Mouse (Mus musculus) ES-E14 (cell line): ENCODE results near the gene Sulf2. TPM values are rescaled to one million over a fixed set of nuclear protein-coding genes. Genes with fewer than 3 reads are reported as not detected.
A peak's percentile ranks its signal among the peaks of the same experiment; 100 is the strongest.

Source experiments
- DNase-seq: peaks from one replicate; pipeline ENCODE4 v3.0.0-alpha.2; 2013; ENCODE audit warnings: low read depth, low spot score
- H3K27ac ChIP-seq: 2 replicates; pipeline ENCODE4 v1.5.1; 2012; ENCODE audit warnings: low read depth, mild to moderate bottlenecking, low read length, moderate library complexity, mixed read lengths; ENCODE audit not compliant: poor library complexity, insufficient read depth, severe bottlenecking
- H3K36me3 ChIP-seq: 2 replicates; pipeline ENCODE4 v1.6.1; 2012; ENCODE audit warnings: mild to moderate bottlenecking, low read length, moderate library complexity, mixed read lengths; ENCODE audit not compliant: control insufficient read depth, poor library complexity, insufficient read depth, severe bottlenecking
- H3K4me1 ChIP-seq, 2 experiments: fragments of 150-350 bp in 1 of 2; sonication (generic) in 1 of 2; 2 replicates each; pipeline ENCODE4 v1.6.1; 2012; ENCODE audit warnings: low read length in 2 of 2, mild to moderate bottlenecking in 1 of 2, mixed read lengths in 1 of 2; ENCODE audit not compliant: control insufficient read depth in 2 of 2, insufficient read depth in 2 of 2, poor library complexity in 1 of 2
- H3K4me3 ChIP-seq, 2 experiments: fragments of 150-350 bp in 1 of 2; sonication (generic) in 1 of 2; 2 replicates each; pipeline ENCODE4 v1.5.1; 2012; ENCODE audit warnings: low read length in 2 of 2, low read depth in 1 of 2, mild to moderate bottlenecking in 1 of 2, mixed read lengths in 1 of 2; ENCODE audit not compliant: insufficient read depth in 1 of 2, poor library complexity in 1 of 2, severe bottlenecking in 1 of 2
- H3K9ac ChIP-seq: 2 replicates; pipeline ENCODE4 v1.6.1; 2012; ENCODE audit warnings: low read depth, mild to moderate bottlenecking, low read length, mixed read lengths; ENCODE audit not compliant: poor library complexity, insufficient read depth, severe bottlenecking
- H3K9me3 ChIP-seq: fragments of 150-350 bp; sonication (generic); 2 replicates; pipeline ENCODE4 v1.6.1; 2012; ENCODE audit warnings: low read depth, mild to moderate bottlenecking, low read length; ENCODE audit not compliant: control insufficient read depth, insufficient read depth
- CHD2 ChIP-seq: IDR thresholded peaks from 2 replicates; pipeline ENCODE4 v1.6.1; 2014; ENCODE audit warnings: mild to moderate bottlenecking, low read depth, low read length, inconsistent platforms
- HCFC1 ChIP-seq: IDR thresholded peaks from 2 replicates; pipeline ENCODE4 v1.6.1; 2012; ENCODE audit warnings: low read length, inconsistent platforms, borderline replicate concordance; ENCODE audit not compliant: insufficient read depth
- MAFK ChIP-seq: IDR thresholded peaks from 2 replicates; pipeline ENCODE4 v1.6.1; 2014; ENCODE audit warnings: mild to moderate bottlenecking, low read depth, low read length, inconsistent platforms; ENCODE audit not compliant: insufficient read depth
- ZC3H11A ChIP-seq: IDR thresholded peaks from 2 replicates; pipeline ENCODE4 v1.6.1; 2012; ENCODE audit warnings: low read depth, mild to moderate bottlenecking, inconsistent platforms, low read length, borderline replicate concordance
- ZNF384 ChIP-seq: IDR thresholded peaks from 2 replicates; pipeline ENCODE4 v1.6.1; 2012; ENCODE audit warnings: low read depth, low read length, inconsistent platforms
- in situ Hi-C, 2 experiments: fragments of 600-800 bp; cut with MboI; formaldehyde crosslinking; loops; one replicate each; pipeline ENCODE4 v1.15.1; 2025; ENCODE audit warnings: low sequenced_read_pairs in 2 of 2, inconsistent platforms in 1 of 2; ENCODE audit not compliant: unreplicated experiment in 2 of 2
- total RNA-seq: library from RNA; depleted of rRNA; stranded (reverse); fragments of 300-350 nt; gene quantifications from 2 replicates; pipeline ENCODE4 v1.2.3, GENCODE M21; 2012

Gene Sulf2
- total RNA-seq, 1 experiment, result 102 TPM

DNA sequence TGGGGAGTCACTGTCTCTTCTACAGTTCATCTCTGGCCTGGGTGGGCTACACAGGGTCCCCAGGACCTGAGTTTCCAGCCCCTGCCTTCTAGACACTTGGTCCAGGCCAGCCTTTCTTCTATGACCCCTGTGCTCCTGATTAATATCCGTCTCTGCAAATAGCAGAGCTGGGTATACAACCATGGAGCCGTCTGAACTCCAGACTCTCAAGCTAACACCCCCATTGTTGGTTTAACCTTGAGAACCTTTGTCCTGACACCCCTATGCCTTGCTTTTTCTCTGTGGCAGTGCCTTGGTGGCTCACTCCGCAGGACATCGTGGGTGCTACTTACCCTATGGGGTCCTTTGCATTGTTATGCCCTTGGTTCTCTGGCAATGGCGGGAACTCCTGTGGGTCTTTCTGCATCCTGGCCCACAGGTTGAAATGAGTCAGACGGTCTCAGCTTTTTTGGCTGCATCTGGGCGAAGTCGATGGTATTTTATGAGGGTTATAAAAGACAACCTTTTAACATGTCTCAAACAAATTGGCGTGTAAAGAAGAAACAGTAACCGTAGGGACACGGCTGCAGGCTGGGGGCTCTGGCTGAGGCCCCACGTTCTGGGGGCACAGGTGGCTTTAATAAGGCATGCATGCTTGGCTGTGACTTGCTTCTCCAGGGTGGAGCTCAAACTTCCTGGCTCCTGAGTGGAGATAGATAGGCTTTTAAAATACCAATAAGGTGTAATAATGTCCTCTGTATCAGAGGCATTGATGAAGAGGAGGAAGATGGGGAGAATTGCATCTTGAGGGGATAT lies 2.5 kb upstream of the Sulf2 start:
- 0 out of 4 replicates have a peak overlapping the region, but pooled peaks of 1 of the 2 experiments have one; percentile 23 for H3K4me3 ChIP-seq
- TF ChIP-seq ZNF384, result no peak
- no peak for TF ChIP-seq CHD2
- TF ChIP-seq MAFK, result no peak
- TF ChIP-seq HCFC1, result no peak
- no peak for TF ChIP-seq ZC3H11A
- no peaks in the 10 kb centered on the region for H3K9me3 ChIP-seq
- no peak for DNase-seq
- in situ Hi-C loops, result no loop called here
- peaks cover 10 to 21% of the 10 kb centered on the region in 2 experiments for H3K4me1 ChIP-seq
- peak overlapping the region; percentile 100 for H3K27ac ChIP-seq
- peak overlapping the region; percentile 72 for H3K9ac ChIP-seq
- H3K36me3 ChIP-seq, result no peaks in the 10 kb centered on the region

DNA sequence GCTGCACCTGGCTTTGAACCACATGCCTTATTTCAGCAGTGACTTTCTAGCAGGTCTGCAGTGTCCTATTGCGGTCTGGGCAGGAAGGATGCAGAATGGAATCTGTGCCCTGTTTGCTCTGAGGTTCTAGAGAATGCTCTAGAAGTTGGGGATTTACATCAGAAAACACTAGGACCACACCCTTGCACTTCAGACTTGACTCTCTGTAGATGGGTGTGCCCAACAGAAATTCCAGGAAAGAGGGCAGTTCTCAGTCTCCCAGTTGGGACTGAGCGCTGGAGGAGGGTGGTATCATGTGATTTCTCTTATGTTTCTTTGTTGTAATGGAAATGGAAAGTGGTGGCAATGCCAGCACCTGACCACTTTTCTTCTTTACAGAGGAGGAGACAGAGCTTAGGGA lies 1.7 kb upstream of the Sulf2 start:
- no peak for TF ChIP-seq MAFK
- H3K27ac ChIP-seq, result peak overlapping the region; percentile 100
- DNase-seq, result peak; percentile 88
- peaks cover 15 to 19% of the 10 kb centered on the region in 2 experiments for H3K4me1 ChIP-seq
- no peak overlapping the region for H3K4me3 ChIP-seq
- no peaks in the 10 kb centered on the region for H3K9me3 ChIP-seq
- H3K36me3 ChIP-seq, result no peaks in the 10 kb centered on the region
- no peak overlapping the region for H3K9ac ChIP-seq
- in situ Hi-C loops, result no loop called here

DNA sequence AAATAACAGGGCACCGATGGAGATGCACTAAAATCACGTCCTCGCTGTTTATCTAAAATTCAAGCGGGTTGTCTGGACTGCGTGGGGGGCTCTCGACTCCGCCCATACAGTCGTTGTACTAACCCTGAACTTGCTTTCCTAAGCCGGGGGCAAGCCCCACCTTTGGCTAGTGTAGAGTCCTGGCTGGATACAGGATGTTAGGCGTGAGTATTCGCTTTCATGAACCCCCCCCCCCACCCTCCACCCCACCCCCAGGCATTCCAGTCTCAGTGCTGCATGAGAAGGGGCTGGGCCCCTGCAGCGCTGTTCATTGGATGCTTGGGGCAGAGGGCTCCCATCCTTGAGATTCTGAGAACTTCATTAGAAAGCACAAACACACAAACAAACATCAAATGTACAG lies 659 bp upstream of the Sulf2 start:
- H3K27ac ChIP-seq, result peak overlapping the region; percentile 95
- H3K9me3 ChIP-seq, result no peaks in the 10 kb centered on the region
- in situ Hi-C loops, result no loop called here
- no peak for DNase-seq
- peaks cover 5% of the 10 kb centered on the region for H3K36me3 ChIP-seq
- TF ChIP-seq HCFC1 (0 out of 2 replicates have a peak, but pooled peaks have one; percentile 31), CHD2 (no peak)
- peaks cover 15 to 26% of the 10 kb centered on the region in 2 experiments for H3K4me1 ChIP-seq
- peak overlapping the region; percentile 93 for H3K9ac ChIP-seq
- H3K4me3 ChIP-seq, result peak overlapping the region; percentile 83 to 84

GRCm38 (mm10) chr2:166154749-166155453 lies 562 bp downstream of the Sulf2 start:
- H3K9me3 ChIP-seq, result no peaks in the 10 kb centered on the region
- DNase-seq, result no peak
- peak overlapping the region; percentile 95 for H3K27ac ChIP-seq
- H3K4me3 ChIP-seq, result peak overlapping the region; percentile 83 to 84
- in situ Hi-C loops, result no loop called here
- TF ChIP-seq ZNF384 (no peak), HCFC1 (no peak), CHD2 (no peak), ZC3H11A (no peak), MAFK (no peak)
- H3K36me3 ChIP-seq, result peaks cover 11% of the 10 kb centered on the region
- peaks cover 15 to 29% of the 10 kb centered on the region in 2 experiments for H3K4me1 ChIP-seq
- H3K9ac ChIP-seq, result peak overlapping the region; percentile 93
